Mouse (Mus musculus): ENCODE measurements around the gene Nek2. TPM values are rescaled to one million over a fixed set of nuclear protein-coding genes. Genes with fewer than 3 reads are reported as not detected.

Nek2 gene
- total and polyA plus RNA-seq, 3 experiments, result 17.3 to 61.9 (median 40.6) TPM

GRCm38 (mm10) chr1:191811774-191812173 lies 9.5 kb upstream of the Nek2 start:
- peaks cover 4% of the 10 kb centered on the region for H3K4me1 ChIP-seq (ENCODE audit: insufficient read depth, low read depth, low read length)
- TF ChIP-seq GATA2 (IDR thresholded peaks at IDR 0.05; ENCODE audit: borderline replicate concordance, low read depth, low read length), result no peak
- no peak for TF ChIP-seq POLR2AphosphoS5 (IDR thresholded peaks at IDR 0.05; ENCODE audit: insufficient replicate concordance, low read depth, low read length)
- TF ChIP-seq CTCF (IDR thresholded peaks at IDR 0.05; ENCODE audit: low read depth, low read length), result no peak
- TF ChIP-seq GATA1 (IDR thresholded peaks at IDR 0.05; ENCODE audit: borderline replicate concordance, low read length), result no peak
- TF ChIP-seq TAL1 (conservative IDR thresholded peaks at IDR 0.05; ENCODE audit: low read depth, low read length), result no peak
- no peak overlapping the region for H3K4me3 ChIP-seq (ENCODE audit: low read depth, low read length)
- H3K27me3 ChIP-seq (ENCODE audit: insufficient read depth, low read length), result peaks cover 22% of the 10 kb centered on the region
- no peaks in the 10 kb centered on the region for H3K36me3 ChIP-seq (replicated peaks)
- ATAC-seq (ENCODE audit: extremely low read depth, insufficient number of reproducible peaks, low FRiP score, poor library complexity, severe bottlenecking), result no peak
- no peaks in the 10 kb centered on the region; the same call in 1 of the 2 replicates for H3K9me3 ChIP-seq (replicated peaks)
- no peak for DNase-seq (ENCODE audit: low spot score)

- H3K27me3 ChIP-seq (ENCODE audit: insufficient read depth, low read length), result peaks cover 20% of the 10 kb centered on the region
- no peak overlapping the region for H3K4me3 ChIP-seq (ENCODE audit: low read depth, low read length)
- no peak for DNase-seq (ENCODE audit: low spot score)
- no peaks in the 10 kb centered on the region for H3K9me3 ChIP-seq (replicated peaks)
- H3K36me3 ChIP-seq (replicated peaks), result no peaks in the 10 kb centered on the region
- TF ChIP-seq GATA2 (IDR thresholded peaks at IDR 0.05; ENCODE audit: borderline replicate concordance, low read depth, low read length), result no peak
- no peak for TF ChIP-seq CTCF (IDR thresholded peaks at IDR 0.05; ENCODE audit: low read depth, low read length)
- TF ChIP-seq GATA1 (IDR thresholded peaks at IDR 0.05; ENCODE audit: borderline replicate concordance, low read length), result no peak
- no peak for TF ChIP-seq TAL1 (conservative IDR thresholded peaks at IDR 0.05; ENCODE audit: low read depth, low read length)
- TF ChIP-seq POLR2AphosphoS5 (IDR thresholded peaks at IDR 0.05; ENCODE audit: insufficient replicate concordance, low read depth, low read length), result no peak
- H3K4me1 ChIP-seq (ENCODE audit: insufficient read depth, low read depth, low read length), result peaks cover 7% of the 10 kb centered on the region
- ATAC-seq (ENCODE audit: extremely low read depth, insufficient number of reproducible peaks, low FRiP score, poor library complexity, severe bottlenecking), result no peak
Measured at GRCm38 (mm10) chr1:191812949-191813691, 8.1 kb upstream of the Nek2 start.

- no peak for DNase-seq (ENCODE audit: low spot score)
- no peak for ATAC-seq (ENCODE audit: extremely low read depth, insufficient number of reproducible peaks, low FRiP score, poor library complexity, severe bottlenecking)
- H3K36me3 ChIP-seq (replicated peaks), result no peaks in the 10 kb centered on the region
- peaks cover 9% of the 10 kb centered on the region for H3K4me1 ChIP-seq (ENCODE audit: insufficient read depth, low read depth, low read length)
- H3K27me3 ChIP-seq (ENCODE audit: insufficient read depth, low read length), result peaks cover 19% of the 10 kb centered on the region
- H3K9me3 ChIP-seq (replicated peaks), result no peaks in the 10 kb centered on the region
- TF ChIP-seq POLR2AphosphoS5 (IDR thresholded peaks at IDR 0.05; ENCODE audit: insufficient replicate concordance, low read depth, low read length) (no peak), TAL1 (conservative IDR thresholded peaks at IDR 0.05; ENCODE audit: low read depth, low read length) (no peak), GATA2 (IDR thresholded peaks at IDR 0.05; ENCODE audit: borderline replicate concordance, low read depth, low read length) (no peak), GATA1 (IDR thresholded peaks at IDR 0.05; ENCODE audit: borderline replicate concordance, low read length) (no peak), CTCF (IDR thresholded peaks at IDR 0.05; ENCODE audit: low read depth, low read length) (no peak)
- H3K4me3 ChIP-seq (ENCODE audit: low read depth, low read length), result no peak overlapping the region
Measured at GRCm38 (mm10) chr1:191814240-191814639, 7.0 kb upstream of the Nek2 start.

GRCm38 (mm10) chr1:191814935-191815334 lies 6.3 kb upstream of the Nek2 start:
- peaks cover 16% of the 10 kb centered on the region for H3K4me1 ChIP-seq (ENCODE audit: insufficient read depth, low read depth, low read length)
- no peak overlapping the region for H3K4me3 ChIP-seq (ENCODE audit: low read depth, low read length)
- ATAC-seq (ENCODE audit: extremely low read depth, insufficient number of reproducible peaks, low FRiP score, poor library complexity, severe bottlenecking), result no peak
- H3K9me3 ChIP-seq (replicated peaks), result no peaks in the 10 kb centered on the region
- no peaks in the 10 kb centered on the region for H3K36me3 ChIP-seq (replicated peaks)
- peaks cover 26% of the 10 kb centered on the region for H3K27me3 ChIP-seq (ENCODE audit: insufficient read depth, low read length)
- TF ChIP-seq GATA1 (IDR thresholded peaks at IDR 0.05; ENCODE audit: borderline replicate concordance, low read length) (no peak), POLR2AphosphoS5 (IDR thresholded peaks at IDR 0.05; ENCODE audit: insufficient replicate concordance, low read depth, low read length) (no peak), GATA2 (IDR thresholded peaks at IDR 0.05; ENCODE audit: borderline replicate concordance, low read depth, low read length) (no peak), TAL1 (conservative IDR thresholded peaks at IDR 0.05; ENCODE audit: low read depth, low read length) (no peak), CTCF (IDR thresholded peaks at IDR 0.05; ENCODE audit: low read depth, low read length) (no peak)
- no peak for DNase-seq (ENCODE audit: low spot score)

GRCm38 (mm10) chr1:191816596-191816995 lies 4.6 kb upstream of the Nek2 start:
- Histone ChIP-seq H3K9me3 (replicated peaks) (no peaks in the 10 kb centered on the region), H3K36me3 (replicated peaks) (no peaks in the 10 kb centered on the region), H3K4me3 (ENCODE audit: low read depth, low read length) (no peak overlapping the region), H3K27me3 (ENCODE audit: insufficient read depth, low read length) (peaks cover 26% of the 10 kb centered on the region), H3K4me1 (ENCODE audit: insufficient read depth, low read depth, low read length) (peaks cover 24% of the 10 kb centered on the region)
- ATAC-seq (ENCODE audit: extremely low read depth, insufficient number of reproducible peaks, low FRiP score, poor library complexity, severe bottlenecking), result no peak
- TF ChIP-seq GATA1 (IDR thresholded peaks at IDR 0.05; ENCODE audit: borderline replicate concordance, low read length), result no peak
- no peak for TF ChIP-seq POLR2AphosphoS5 (IDR thresholded peaks at IDR 0.05; ENCODE audit: insufficient replicate concordance, low read depth, low read length)
- no peak for TF ChIP-seq TAL1 (conservative IDR thresholded peaks at IDR 0.05; ENCODE audit: low read depth, low read length)
- TF ChIP-seq GATA2 (IDR thresholded peaks at IDR 0.05; ENCODE audit: borderline replicate concordance, low read depth, low read length), result no peak
- no peak for TF ChIP-seq CTCF (IDR thresholded peaks at IDR 0.05; ENCODE audit: low read depth, low read length)
- DNase-seq (ENCODE audit: low spot score), result no peak

GRCm38 (mm10) chr1:191817418-191818144 lies 3.7 kb upstream of the Nek2 start:
- TF ChIP-seq CTCF (IDR thresholded peaks at IDR 0.05; ENCODE audit: low read depth, low read length) (peak; percentile 91), GATA1 (IDR thresholded peaks at IDR 0.05; ENCODE audit: borderline replicate concordance, low read length) (no peak)
- DNase-seq (ENCODE audit: low spot score) (peak; percentile 86), ATAC-seq (ENCODE audit: extremely low read depth, insufficient number of reproducible peaks, low FRiP score, poor library complexity, severe bottlenecking) (peak; percentile 52)

More at GRCm38 (mm10) chr1:191817418-191818144, 3.7 kb upstream of the Nek2 start:
- H3K4me1 ChIP-seq (ENCODE audit: insufficient read depth, low read depth, low read length), result peaks cover 34% of the 10 kb centered on the region
- peaks cover 24% of the 10 kb centered on the region for H3K27me3 ChIP-seq (ENCODE audit: insufficient read depth, low read length)
- peaks cover 6% of the 10 kb centered on the region for H3K36me3 ChIP-seq (replicated peaks)
- H3K9me3 ChIP-seq (replicated peaks), result no peaks in the 10 kb centered on the region
- no peak overlapping the region for H3K4me3 ChIP-seq (ENCODE audit: low read depth, low read length)
